10 mouse cellular contexts compared by ENCODE assay signal in genomic region chr4:151975441-151975840, GRCm38 (mm10). TPM values are rescaled to one million over a fixed set of nuclear protein-coding genes. Genes with fewer than 3 reads are reported as not detected.
DNase-seq lines count a peak whose midpoint lies in the region; ATAC-seq and TF ChIP-seq lines count a peak whose summit lies in the region.
"Had no signal": no experiment of that assay in that cellular context is flagged by ENCODE, and none has a peak within 500 bp of the region (broad histone marks: within the 10 kb centered on the region; RNA-seq: fewer than 3 reads in every experiment).

No protein-coding gene starts in this region.

- H3K4me1 ChIP-seq in kidney, postnatal 0 days (replicated peaks; ENCODE audit: insufficient read depth, low read length), result peaks cover 4% of the 10 kb centered on the region; the same call in 1 of the 2 replicates
- H3K4me1 ChIP-seq in kidney, embryonic 15.5 days, result 0 out of 2 replicates have a peak, but pooled peaks cover 2% of the 10 kb centered on the region
- H3K4me1 ChIP-seq in G1E (ENCODE audit: insufficient read depth, low read depth, low read length), result peaks cover 25% of the 10 kb centered on the region
- no peaks in the 10 kb centered on the region for H3K4me1 ChIP-seq in midbrain, embryonic 11.5 days (ENCODE audit: control insufficient read depth, insufficient read depth, low read length)
- H3K4me1 ChIP-seq: embryonic facial prominence, embryonic 12.5 days had no signal

- no peak overlapping the region for H3K4me2 ChIP-seq in kidney, postnatal 0 days (ENCODE audit: low read length)
- H3K4me2 ChIP-seq in kidney, embryonic 15.5 days, result no peak overlapping the region
- H3K4me2 ChIP-seq in midbrain, embryonic 11.5 days, result no peak overlapping the region
- H3K4me2 ChIP-seq: embryonic facial prominence, embryonic 12.5 days had no signal

- ATAC-seq in CD4-positive, CD25-positive, alpha-beta regulatory T cell, adult 4 months, result no peak
- no peak for ATAC-seq in kidney, postnatal 0 days (replicated peaks; ENCODE audit: low FRiP score, low read depth)
- no peak for ATAC-seq in kidney, embryonic 15.5 days (replicated peaks; ENCODE audit: low FRiP score)
- no peak for ATAC-seq in G1E (ENCODE audit: extremely low read depth, insufficient number of reproducible peaks, low FRiP score, poor library complexity, severe bottlenecking)
- ATAC-seq in monocyte, adult 5-6 weeks (replicated peaks; ENCODE audit: insufficient number of reproducible peaks, low FRiP score, low TSS enrichment, poor library complexity, severe bottlenecking), result no peak
- ATAC-seq in midbrain, embryonic 11.5 days (ENCODE audit: low FRiP score), result no peak

- peak; percentile 62 for DNase-seq in CD4-positive, CD25-positive, alpha-beta regulatory T cell, adult 2 months (ENCODE audit: low read depth, low spot score)
- DNase-seq in kidney, postnatal 0 days (ENCODE audit: low spot score), result no peak
- no peak for DNase-seq in G1E (ENCODE audit: low spot score)
- peak; percentile 26 for DNase-seq in lung, postnatal 14 days
- no peak for DNase-seq in midbrain, embryonic 11.5 days (ENCODE audit: low spot score, missing footprints)

- no peaks in the 10 kb centered on the region for H3K27me3 ChIP-seq in kidney, postnatal 0 days (ENCODE audit: insufficient read depth, low read length)
- no peaks in the 10 kb centered on the region for H3K27me3 ChIP-seq in kidney, embryonic 15.5 days
- H3K27me3 ChIP-seq in G1E (ENCODE audit: insufficient read depth, low read length), result no peaks in the 10 kb centered on the region
- no peaks in the 10 kb centered on the region for H3K27me3 ChIP-seq in midbrain, embryonic 11.5 days (ENCODE audit: control insufficient read depth, insufficient read depth, low read length)
- H3K27me3 ChIP-seq: embryonic facial prominence, embryonic 12.5 days had no signal

- TF ChIP-seq CTCF in kidney, postnatal 0 days (IDR thresholded peaks at IDR 0.05; ENCODE audit: low read depth), result peak; percentile 71
- peak; percentile 65 for TF ChIP-seq CTCF in G1E (IDR thresholded peaks at IDR 0.05; ENCODE audit: low read depth, low read length)

- peaks cover 38% of the 10 kb centered on the region for H3K36me3 ChIP-seq in kidney, postnatal 0 days (ENCODE audit: insufficient read depth, low read length)
- H3K36me3 ChIP-seq in kidney, embryonic 15.5 days, result peaks cover 91% of the 10 kb centered on the region
- peaks cover 98% of the 10 kb centered on the region for H3K36me3 ChIP-seq in G1E (replicated peaks)
- peaks cover 19% of the 10 kb centered on the region for H3K36me3 ChIP-seq in midbrain, embryonic 11.5 days (ENCODE audit: control insufficient read depth, insufficient read depth, low read length)

- H3K27ac ChIP-seq in kidney, postnatal 0 days, result no peak overlapping the region
- H3K27ac ChIP-seq in kidney, embryonic 15.5 days, result no peak overlapping the region
- no peak overlapping the region for H3K27ac ChIP-seq in midbrain, embryonic 11.5 days (ENCODE audit: low read depth, low read length)
- H3K27ac ChIP-seq: embryonic facial prominence, embryonic 12.5 days had no signal

- WGBS in kidney, postnatal 0 days, result 96% methylated on average over 3 of the region's 3 CpGs
- WGBS in kidney, embryonic 15.5 days, result 91% methylated on average over 3 of the region's 3 CpGs
- 88% methylated on average over 3 of the region's 3 CpGs for WGBS in midbrain, embryonic 11.5 days

- H3K4me3 ChIP-seq in kidney, postnatal 0 days (replicated peaks; ENCODE audit: low read depth, low read length), result no peak overlapping the region
- no peak overlapping the region for H3K4me3 ChIP-seq in kidney, embryonic 15.5 days (replicated peaks)
- no peak overlapping the region for H3K4me3 ChIP-seq in G1E (ENCODE audit: low read depth, low read length)
- no peak overlapping the region for H3K4me3 ChIP-seq in midbrain, embryonic 11.5 days (ENCODE audit: low read depth, low read length)
- H3K4me3 ChIP-seq: embryonic facial prominence, embryonic 12.5 days; myocyte had no signal

- H3K9me3 ChIP-seq in kidney, postnatal 0 days (replicated peaks; ENCODE audit: low read length), result no peaks in the 10 kb centered on the region
- no peaks in the 10 kb centered on the region for H3K9me3 ChIP-seq in kidney, embryonic 15.5 days (replicated peaks)
- no peaks in the 10 kb centered on the region; the same call in 1 of the 2 replicates for H3K9me3 ChIP-seq in G1E (replicated peaks)
- H3K9me3 ChIP-seq in midbrain, embryonic 11.5 days (ENCODE audit: control insufficient read depth, low read length), result no peaks in the 10 kb centered on the region; the same call in 1 of the 2 replicates
- H3K9me3 ChIP-seq: embryonic facial prominence, embryonic 12.5 days had no signal

- H3K9ac ChIP-seq in kidney, postnatal 0 days (ENCODE audit: low read depth, low read length), result no peak overlapping the region
- no peak overlapping the region for H3K9ac ChIP-seq in kidney, embryonic 15.5 days
- H3K9ac ChIP-seq in midbrain, embryonic 11.5 days (ENCODE audit: low read length), result no peak overlapping the region
- H3K9ac ChIP-seq: embryonic facial prominence, embryonic 12.5 days had no signal

RNA-seq across cellular contexts. Expression of gene Thap3, which starts 13.4 kb away (rescaled TPM):
- 100 to 1,000 TPM; 126 to 167 TPM for polyA plus RNA-seq in CD4-positive, CD25-positive, alpha-beta regulatory T cell, adult 4 months (2017; shearing (Covaris generic))
- polyA plus RNA-seq in kidney, postnatal 0 days (2015; fragmentation: Nextera tagmentation; extraction: Ambion mirVana), result 34.5 and 35.1 TPM in 2 replicates
- 39.2 and 44.8 TPM in 2 replicates for polyA plus RNA-seq in kidney, embryonic 15.5 days (2015; fragmentation: Nextera tagmentation; extraction: Ambion mirVana)
- total RNA-seq in G1E (2014; fragmentation: Nextera tagmentation), result 2.0 and 3.0 TPM in 2 replicates
- total RNA-seq in G1E (2017), result 0.82 and 1.6 TPM in 2 replicates
- polyA plus RNA-seq in G1E (2012), result 4.2 and 5.5 TPM in 2 replicates
- total RNA-seq in monocyte, adult 5-6 weeks (2017), result 7.5 to 11.4 TPM (median 10.5 TPM) in 3 replicates
- 21.9 and 24.6 TPM in 2 replicates for polyA plus RNA-seq in midbrain, embryonic 11.5 days (2014; fragmentation: Nextera tagmentation; extraction: Ambion mirVana)

RNA-seq across cellular contexts. Expression of gene Phf13, which starts 20.6 kb away (rescaled TPM):
- 1 to 10 TPM; 1.8 to 5.0 TPM for polyA plus RNA-seq in CD4-positive, CD25-positive, alpha-beta regulatory T cell, adult 4 months (2017; shearing (Covaris generic))
- polyA plus RNA-seq in kidney, postnatal 0 days (2015; fragmentation: Nextera tagmentation; extraction: Ambion mirVana), result 23.6 and 23.7 TPM in 2 replicates
- polyA plus RNA-seq in kidney, embryonic 15.5 days (2015; fragmentation: Nextera tagmentation; extraction: Ambion mirVana), result 31.2 and 32.1 TPM in 2 replicates
- total RNA-seq in G1E (2014; fragmentation: Nextera tagmentation) (2.9 and 3.7 TPM in 2 replicates), G1E (2017) (2.0 and 2.3 TPM in 2 replicates)
- polyA plus RNA-seq in G1E (2012), result 5.4 and 6.6 TPM in 2 replicates
- total RNA-seq in monocyte, adult 5-6 weeks (2017), result 6.7 to 8.8 TPM (median 7.8 TPM) in 3 replicates
- 21.5 and 22.9 TPM in 2 replicates for polyA plus RNA-seq in midbrain, embryonic 11.5 days (2014; fragmentation: Nextera tagmentation; extraction: Ambion mirVana)

RNA-seq across cellular contexts. Expression of gene Klhl21, which starts 33.2 kb away (rescaled TPM):
- polyA plus RNA-seq in CD4-positive, CD25-positive, alpha-beta regulatory T cell, adult 4 months (2017; shearing (Covaris generic)), result 1 to 10 TPM; 4.0 to 4.4 TPM
- 10.7 and 11.2 TPM in 2 replicates for polyA plus RNA-seq in kidney, postnatal 0 days (2015; fragmentation: Nextera tagmentation; extraction: Ambion mirVana)
- polyA plus RNA-seq in kidney, embryonic 15.5 days (2015; fragmentation: Nextera tagmentation; extraction: Ambion mirVana), result 11.7 and 12.5 TPM in 2 replicates
- total RNA-seq in G1E (2014; fragmentation: Nextera tagmentation) (2.4 and 4.1 TPM in 2 replicates), G1E (2017) (3.8 and 4.4 TPM in 2 replicates)
- 12.2 and 13.5 TPM in 2 replicates for polyA plus RNA-seq in G1E (2012)
- 7.1 to 11.1 TPM (median 9.6 TPM) in 3 replicates for total RNA-seq in monocyte, adult 5-6 weeks (2017)
- 2.0 and 2.6 TPM in 2 replicates for polyA plus RNA-seq in midbrain, embryonic 11.5 days (2014; fragmentation: Nextera tagmentation; extraction: Ambion mirVana)

RNA-seq across cellular contexts. Expression of gene Dnajc11, which starts 42.0 kb away (rescaled TPM):
- 10 to 100 TPM; 25.8 to 42.0 TPM for polyA plus RNA-seq in CD4-positive, CD25-positive, alpha-beta regulatory T cell, adult 4 months (2017; shearing (Covaris generic))
- polyA plus RNA-seq in kidney, postnatal 0 days (2015; fragmentation: Nextera tagmentation; extraction: Ambion mirVana), result 48.4 and 56.1 TPM in 2 replicates
- 77.6 and 78.3 TPM in 2 replicates for polyA plus RNA-seq in kidney, embryonic 15.5 days (2015; fragmentation: Nextera tagmentation; extraction: Ambion mirVana)
- total RNA-seq in G1E (2014; fragmentation: Nextera tagmentation) (40.5 and 51.1 TPM in 2 replicates), G1E (2017) (69.6 and 97.1 TPM in 2 replicates)
- polyA plus RNA-seq in G1E (2012), result 43.7 and 67.2 TPM in 2 replicates
- total RNA-seq in monocyte, adult 5-6 weeks (2017), result 20.1 to 46.9 TPM (median 23.0 TPM) in 3 replicates
- polyA plus RNA-seq in midbrain, embryonic 11.5 days (2014; fragmentation: Nextera tagmentation; extraction: Ambion mirVana), result 79.3 and 86.8 TPM in 2 replicates

RNA-seq across cellular contexts. Expression of gene Zbtb48, which starts 52.0 kb away (rescaled TPM):
- polyA plus RNA-seq in CD4-positive, CD25-positive, alpha-beta regulatory T cell, adult 4 months (2017; shearing (Covaris generic)), result 10 to 100 TPM; 19.9 to 26.7 TPM
- polyA plus RNA-seq in kidney, postnatal 0 days (2015; fragmentation: Nextera tagmentation; extraction: Ambion mirVana), result 14.4 and 16.3 TPM in 2 replicates
- 17.7 and 23.8 TPM in 2 replicates for polyA plus RNA-seq in kidney, embryonic 15.5 days (2015; fragmentation: Nextera tagmentation; extraction: Ambion mirVana)
- total RNA-seq in G1E (2014; fragmentation: Nextera tagmentation) (13.9 and 24.5 TPM in 2 replicates), G1E (2017) (9.3 and 9.8 TPM in 2 replicates)
- polyA plus RNA-seq in G1E (2012), result 12.4 and 13.4 TPM in 2 replicates
- total RNA-seq in monocyte, adult 5-6 weeks (2017), result 4.1 to 10.8 TPM (median 9.1 TPM) in 3 replicates
- polyA plus RNA-seq in midbrain, embryonic 11.5 days (2014; fragmentation: Nextera tagmentation; extraction: Ambion mirVana), result 21.1 and 22.5 TPM in 2 replicates

Comparison
In these comparisons a context has a peak if more than half of its experiments do, and no peak if none do; other contexts are left out.
1. DNase-seq: peak in CD4-positive, CD25-positive, alpha-beta regulatory T cell, adult 2 months (single experiment) and lung, postnatal 14 days (single experiment); none in kidney, postnatal 0 days (single experiment), G1E (single experiment) and midbrain, embryonic 11.5 days (single experiment).